Mouse (Mus musculus): ENCODE measurements around the gene Trmo. TPM values are rescaled to one million over a fixed set of nuclear protein-coding genes. Genes with fewer than 3 reads are reported as not detected.

Trmo gene
- polyA plus RNA-seq, 1 experiment from 2014 or later: 8.7 TPM

DNA sequence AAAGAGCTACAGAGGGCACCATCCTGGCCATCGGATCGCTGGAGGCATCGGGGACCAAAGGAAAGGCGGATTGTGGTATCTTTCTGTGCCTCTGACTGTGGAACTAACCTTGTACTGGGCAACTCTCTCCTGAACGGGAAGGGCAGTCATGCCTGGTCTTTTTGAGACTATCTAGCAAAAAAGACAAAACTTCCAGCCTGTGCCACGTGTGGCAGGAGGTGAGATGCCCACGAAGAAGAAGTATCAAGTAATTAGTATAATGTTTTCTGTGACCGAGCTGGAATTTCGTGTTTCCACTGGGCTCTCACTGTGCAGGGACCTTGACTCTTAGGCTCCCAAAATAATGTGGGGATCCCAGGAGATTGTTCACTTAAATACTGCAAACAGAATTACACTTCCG lies 50.2 kb downstream of the Trmo start:
- Histone ChIP-seq H3K4me1 (replicated peaks) (peaks cover 4% of the 10 kb centered on the region), H3K36me3 (no peaks in the 10 kb centered on the region), H3K9me3 (replicated peaks) (no peaks in the 10 kb centered on the region), H3K4me3 (replicated peaks) (no peak overlapping the region), H3K4me2 (no peak overlapping the region), H3K9ac (no peak overlapping the region), H3K27me3 (peaks cover 85% of the 10 kb centered on the region), H3K27ac (no peak overlapping the region)
- WGBS (ENCODE audit: insufficient replicate concordance): 28% methylated on average over 10 of the region's 10 CpGs
- no peak for ATAC-seq (ENCODE audit: low read depth)
- no peak for DNase-seq

GRCm38 (mm10) chr4:46337990-46338389 lies 51.2 kb downstream of the Trmo start:
- Histone ChIP-seq H3K9ac (no peak overlapping the region), H3K27me3 (peaks cover 80% of the 10 kb centered on the region), H3K4me2 (no peak overlapping the region), H3K9me3 (replicated peaks) (no peaks in the 10 kb centered on the region), H3K4me3 (replicated peaks) (no peak overlapping the region), H3K36me3 (no peaks in the 10 kb centered on the region), H3K4me1 (replicated peaks) (no peaks in the 10 kb centered on the region), H3K27ac (no peak overlapping the region)
- 3% methylated on average over 3 of the region's 3 CpGs for WGBS (ENCODE audit: insufficient replicate concordance)
- DNase-seq (no peak), ATAC-seq (ENCODE audit: low read depth) (no peak)

DNA sequence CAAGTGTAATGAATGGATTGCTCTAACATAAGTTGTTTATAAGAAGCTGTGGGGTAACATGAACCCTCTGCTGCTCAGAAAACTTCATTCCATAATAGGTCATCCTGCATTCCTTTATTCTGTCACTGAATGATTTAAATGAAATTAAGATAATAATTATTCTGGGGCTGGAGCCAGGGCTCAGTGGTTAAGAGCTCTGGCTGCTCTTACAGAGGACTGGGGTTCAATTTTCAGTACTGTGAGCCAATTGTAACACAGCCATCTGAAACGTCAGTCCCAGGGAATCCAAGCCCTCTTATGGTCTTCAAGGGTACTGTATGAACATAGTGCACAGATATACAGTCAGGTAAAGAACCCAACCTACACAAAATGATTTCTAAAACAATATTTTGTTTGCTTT lies 53.4 kb downstream of the Trmo start:
- Histone ChIP-seq H3K9me3 (replicated peaks) (no peaks in the 10 kb centered on the region), H3K27me3 (peaks cover 66% of the 10 kb centered on the region), H3K4me2 (no peak overlapping the region), H3K4me1 (replicated peaks) (no peaks in the 10 kb centered on the region), H3K4me3 (replicated peaks) (no peak overlapping the region), H3K36me3 (no peaks in the 10 kb centered on the region), H3K9ac (no peak overlapping the region), H3K27ac (no peak overlapping the region)
- ATAC-seq (ENCODE audit: low read depth): no peak
- WGBS (ENCODE audit: insufficient replicate concordance): 10% methylated on average over 1 of the region's 1 CpGs
- DNase-seq: no peak

DNA sequence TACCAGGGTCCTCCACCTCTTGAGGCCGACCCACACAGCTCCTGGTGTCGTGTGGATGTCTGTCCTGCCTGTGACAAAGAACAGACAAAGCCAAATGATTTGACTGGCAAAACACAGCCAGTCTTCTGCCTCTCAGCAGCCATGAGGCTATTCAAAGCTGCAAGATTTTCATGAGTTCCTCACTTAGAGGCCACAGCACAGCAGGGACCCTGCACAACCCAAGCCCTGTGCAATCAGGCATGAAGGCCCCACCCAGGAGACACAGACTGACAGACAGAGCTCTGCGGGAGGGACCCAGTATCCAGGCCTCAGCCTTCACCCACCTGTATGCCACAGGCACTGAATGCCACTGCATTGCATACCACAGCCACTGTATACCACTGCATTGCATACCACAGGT lies 60.3 kb downstream of the Trmo start:
- Histone ChIP-seq H3K4me2 (no peak overlapping the region), H3K9ac (no peak overlapping the region), H3K4me1 (replicated peaks) (no peaks in the 10 kb centered on the region), H3K9me3 (replicated peaks) (no peaks in the 10 kb centered on the region), H3K27me3 (peaks cover 13% of the 10 kb centered on the region; the same call in 1 of the 2 replicates), H3K36me3 (no peaks in the 10 kb centered on the region), H3K27ac (no peak overlapping the region), H3K4me3 (replicated peaks) (no peak overlapping the region)
- ATAC-seq (ENCODE audit: low read depth): no peak
- 53% methylated on average over 3 of the region's 3 CpGs for WGBS (ENCODE audit: insufficient replicate concordance)
- DNase-seq: no peak

Other genes with a start within 250 kb of the Trmo start
- 7.9 and 9.7 TPM in 2 replicates for gene Xpa, start 193.1 kb downstream of the Trmo start, polyA plus RNA-seq (2015; fragmentation: Nextera tagmentation; extraction: Ambion mirVana)
- not detected in 2 replicates for gene Foxe1, start 45.8 kb downstream of the Trmo start, polyA plus RNA-seq (2015; fragmentation: Nextera tagmentation; extraction: Ambion mirVana)
- gene Hemgn, start 24.1 kb upstream of the Trmo start, polyA plus RNA-seq (2015; fragmentation: Nextera tagmentation; extraction: Ambion mirVana): 405 and 482 TPM in 2 replicates
- gene Anp32b, start 61.5 kb upstream of the Trmo start, polyA plus RNA-seq (2015; fragmentation: Nextera tagmentation; extraction: Ambion mirVana): 555 and 600 TPM in 2 replicates
- 65.4 and 77.9 TPM in 2 replicates for gene Nans, start 99.8 kb upstream of the Trmo start, polyA plus RNA-seq (2015; fragmentation: Nextera tagmentation; extraction: Ambion mirVana)
- gene Trim14, start 146.7 kb upstream of the Trmo start, polyA plus RNA-seq (2015; fragmentation: Nextera tagmentation; extraction: Ambion mirVana): 6.8 and 8.6 TPM in 2 replicates
- gene Coro2a, start 212.8 kb upstream of the Trmo start, polyA plus RNA-seq (2015; fragmentation: Nextera tagmentation; extraction: Ambion mirVana): 3.0 and 3.7 TPM in 2 replicates

Data from liver, embryonic 13.5 days (tissue).